Mouse (Mus musculus) ovary, postnatal 14 days (tissue): ENCODE results near the gene Akap5.

ENCODE experiments used
- DNase-seq: peaks from one replicate; pipeline ENCODE4 v3.0.0; 2022; ENCODE audit warnings: low spot score

Gene Akap5

GRCm38 (mm10) chr12:76324679-76325431 is at the start of gene Akap5:
TSS of gene Akap5 (plus strand) at chr12:76324891.
- peak; percentile 36 for DNase-seq

- DNase-seq: no peak
Observed at GRCm38 (mm10) chr12:76278209-76278608, 46.5 kb upstream of the Akap5 start.

GRCm38 (mm10) chr12:76280556-76280955 is 44.1 kb upstream of the Akap5 start:
- no peak for DNase-seq

- DNase-seq: no peak
Observed at GRCm38 (mm10) chr12:76281111-76281660, 43.5 kb upstream of the Akap5 start.

- DNase-seq: no peak
Observed at GRCm38 (mm10) chr12:76282132-76282531, 42.6 kb upstream of the Akap5 start.

- DNase-seq: no peak
Observed at GRCm38 (mm10) chr12:76282532-76283173, 42.0 kb upstream of the Akap5 start.

- no peak for DNase-seq
Observed at GRCm38 (mm10) chr12:76285418-76285817, 39.3 kb upstream of the Akap5 start.

GRCm38 (mm10) chr12:76287986-76288385 is 36.7 kb upstream of the Akap5 start:
- DNase-seq: no peak

- DNase-seq: no peak
Observed at GRCm38 (mm10) chr12:76288494-76288893, 36.2 kb upstream of the Akap5 start.

GRCm38 (mm10) chr12:76289428-76289827 is 35.3 kb upstream of the Akap5 start:
- no peak for DNase-seq

- no peak for DNase-seq
Observed at GRCm38 (mm10) chr12:76290271-76290670, 34.4 kb upstream of the Akap5 start.

- peak; percentile 38 for DNase-seq
Observed at GRCm38 (mm10) chr12:76293192-76293591, 31.5 kb upstream of the Akap5 start.

- no peak for DNase-seq
Observed at GRCm38 (mm10) chr12:76297830-76298229, 26.9 kb upstream of the Akap5 start.

GRCm38 (mm10) chr12:76299361-76299906 is 25.3 kb upstream of the Akap5 start:
- no peak for DNase-seq

- DNase-seq: no peak
Observed at GRCm38 (mm10) chr12:76300367-76300766, 24.3 kb upstream of the Akap5 start.

GRCm38 (mm10) chr12:76303474-76303873 is 21.2 kb upstream of the Akap5 start:
- DNase-seq: no peak

- no peak for DNase-seq
Observed at GRCm38 (mm10) chr12:76304199-76304598, 20.5 kb upstream of the Akap5 start.

GRCm38 (mm10) chr12:76305107-76305506 is 19.6 kb upstream of the Akap5 start:
- no peak for DNase-seq

- DNase-seq: no peak
Observed at GRCm38 (mm10) chr12:76306852-76307561, 17.7 kb upstream of the Akap5 start.

GRCm38 (mm10) chr12:76307964-76308363 is 16.7 kb upstream of the Akap5 start:
- no peak for DNase-seq

GRCm38 (mm10) chr12:76308436-76308835 is 16.3 kb upstream of the Akap5 start:
- no peak for DNase-seq

GRCm38 (mm10) chr12:76310007-76310406 is 14.7 kb upstream of the Akap5 start:
- DNase-seq: no peak
